Mouse (Mus musculus) forebrain, embryonic 14.5 days (tissue): Measurements from ENCODE around the gene Mtor. TPM values are rescaled to one million over a fixed set of nuclear protein-coding genes. Genes with fewer than 3 reads are reported as not detected.

Experiments
- ATAC-seq: fragments of 200-750 bp; cut with Nextera tagmentation; 2 replicates; pipeline ENCODE4 v1.8.0; 2017; ENCODE audit warnings: mild to moderate bottlenecking, moderate library complexity
- DNase-seq: peaks from one replicate; pipeline ENCODE4 v3.0.0-alpha.2; 2015; ENCODE audit warnings: low spot score
- H3K27ac ChIP-seq: fragments of 300-500 bp; sonication (generic); 2 replicates; pipeline ENCODE4 v1.5.1; 2014; ENCODE audit warnings: low read depth, mild to moderate bottlenecking, control low read depth, low read length, moderate library complexity
- H3K27me3 ChIP-seq: fragments of 300-500 bp; sonication (generic); replicated peaks from 2 replicates; pipeline ENCODE4 v1.6.1; 2014; ENCODE audit warnings: low read length, control low read depth, mixed read lengths; ENCODE audit not compliant: control insufficient read depth, insufficient read depth
- H3K36me3 ChIP-seq: fragments of 300-500 bp; sonication (generic); 2 replicates; pipeline ENCODE4 v1.6.1; 2014; ENCODE audit warnings: low read length, control low read depth; ENCODE audit not compliant: control insufficient read depth, insufficient read depth
- H3K4me1 ChIP-seq: fragments of 300-500 bp; sonication (generic); 2 replicates; pipeline ENCODE4 v1.6.1; 2014; ENCODE audit warnings: antibody characterized with exemption, low read length, control low read depth; ENCODE audit not compliant: control insufficient read depth, insufficient read depth
- H3K4me2 ChIP-seq: fragments of 300-500 bp; sonication (generic); 2 replicates; pipeline ENCODE4 v1.6.1; 2014; ENCODE audit warnings: mild to moderate bottlenecking, control low read depth, low read length
- H3K4me3 ChIP-seq: fragments of 300-500 bp; sonication (generic); 2 replicates; pipeline ENCODE4 v1.5.1; 2014; ENCODE audit warnings: low read depth, low read length, control low read depth
- H3K9ac ChIP-seq: fragments of 300-500 bp; sonication (generic); 2 replicates; pipeline ENCODE4 v1.6.1; 2014; ENCODE audit warnings: mild to moderate bottlenecking, low read length, control low read depth, moderate library complexity
- H3K9me3 ChIP-seq: fragments of 300-500 bp; sonication (generic); replicated peaks from 2 replicates; pipeline ENCODE4 v1.6.1; 2016; ENCODE audit warnings: low read length, control low read depth, mixed read lengths; ENCODE audit not compliant: control insufficient read depth
- WGBS: fragments of 180-500 bp; shearing (Covaris S2); extraction: QIAGEN DNeasy Blood & Tissue Kit; methylation state at CpG from one replicate; pipeline ENCODE4 v1.1.7; 2014; 5-methylcytosine and 5-hydroxymethylcytosine counted together
- polyA plus RNA-seq: library from polyadenylated mRNA; unstranded; fragments of >200 nt; fragmentation: Nextera tagmentation; extraction: Ambion mirVana; gene quantifications from 2 replicates; pipeline ENCODE4 v1.2.1, GENCODE M21; 2014

The Mtor gene
- 22.2 and 24.4 TPM in 2 replicates for polyA plus RNA-seq

GRCm38 (mm10) chr4:148448179-148448852, at the start of gene Mtor:
Gene Mtor (plus strand): TSS chr4:148448611.
- Histone ChIP-seq H3K9ac (peak within 1 kb of the TSS; percentile 89), H3K4me1 (peaks cover 16% of the 10 kb centered on the region), H3K4me3 (peak within 1 kb of the TSS; percentile 97), H3K27ac (peak within 1 kb of the TSS; percentile 80), H3K36me3 (peaks cover 13% of the 10 kb centered on the region), H3K27me3 (no peaks in the 10 kb centered on the region), H3K9me3 (no peaks in the 10 kb centered on the region), H3K4me2 (peak within 1 kb of the TSS; percentile 90)
- ATAC-seq (peak; percentile 97), DNase-seq (peak; percentile 99)
- WGBS: under 1% methylated on average over 56 of the region's 56 CpGs

GRCm38 (mm10) chr4:148399437-148400094, 48.8 kb upstream of the Mtor start:
- DNase-seq: no peak
- Histone ChIP-seq H3K36me3 (no peaks in the 10 kb centered on the region), H3K4me3 (no peak overlapping the region), H3K27ac (peak overlapping the region; percentile 10; the same call in 1 of the 2 replicates), H3K4me1 (peaks cover 8% of the 10 kb centered on the region), H3K27me3 (peaks cover 4% of the 10 kb centered on the region; the same call in 1 of the 2 replicates), H3K9me3 (no peaks in the 10 kb centered on the region), H3K9ac (no peak overlapping the region), H3K4me2 (no peak overlapping the region)
- 70% methylated on average over 9 of the region's 9 CpGs for WGBS
- no peak for ATAC-seq

GRCm38 (mm10) chr4:148403402-148403801, 45.0 kb upstream of the Mtor start:
- H3K4me3 ChIP-seq: no peak overlapping the region
- H3K4me1 ChIP-seq: peaks cover 11% of the 10 kb centered on the region
- no peak overlapping the region for H3K9ac ChIP-seq
- DNase-seq (no peak), ATAC-seq (no peak)
- H3K36me3 ChIP-seq: no peaks in the 10 kb centered on the region
- 11% methylated on average over 12 of the region's 12 CpGs for WGBS
- no peaks in the 10 kb centered on the region for H3K9me3 ChIP-seq
- no peak overlapping the region for H3K4me2 ChIP-seq
- peaks cover 15% of the 10 kb centered on the region for H3K27me3 ChIP-seq
- no peak overlapping the region for H3K27ac ChIP-seq

GRCm38 (mm10) chr4:148404748-148405147, 43.7 kb upstream of the Mtor start:
- Histone ChIP-seq H3K4me2 (0 out of 2 replicates have a peak overlapping the region, but pooled peaks have one; percentile 9), H3K4me3 (no peak overlapping the region), H3K36me3 (no peaks in the 10 kb centered on the region), H3K4me1 (peaks cover 10% of the 10 kb centered on the region), H3K9me3 (no peaks in the 10 kb centered on the region), H3K27ac (no peak overlapping the region), H3K27me3 (peaks cover 15% of the 10 kb centered on the region), H3K9ac (no peak overlapping the region)
- 9% methylated on average over 11 of the region's 11 CpGs for WGBS
- no peak for DNase-seq
- ATAC-seq: no peak

- no peak overlapping the region for H3K27ac ChIP-seq
- peak overlapping the region; percentile 21; the same call in 1 of the 2 replicates for H3K9ac ChIP-seq
- no peaks in the 10 kb centered on the region for H3K9me3 ChIP-seq
- no peak overlapping the region for H3K4me2 ChIP-seq
- no peak for ATAC-seq
- no peaks in the 10 kb centered on the region for H3K36me3 ChIP-seq
- no peak overlapping the region; the same call in 1 of the 2 replicates for H3K4me3 ChIP-seq
- WGBS: 16% methylated on average over 13 of the region's 13 CpGs
- H3K27me3 ChIP-seq: peaks cover 15% of the 10 kb centered on the region
- no peak for DNase-seq
- peaks cover 10% of the 10 kb centered on the region for H3K4me1 ChIP-seq
These were observed 43.1 kb upstream of the Mtor start for GRCm38 (mm10) chr4:148405255-148405788.

GRCm38 (mm10) chr4:148408256-148408975, 40.0 kb upstream of the Mtor start:
- 68% methylated on average over 10 of the region's 10 CpGs for WGBS
- Histone ChIP-seq H3K36me3 (no peaks in the 10 kb centered on the region), H3K4me1 (peaks cover 10% of the 10 kb centered on the region), H3K4me3 (no peak overlapping the region), H3K27me3 (peaks cover 15% of the 10 kb centered on the region), H3K9me3 (no peaks in the 10 kb centered on the region), H3K9ac (no peak overlapping the region), H3K4me2 (no peak overlapping the region), H3K27ac (no peak overlapping the region)
- ATAC-seq (no peak), DNase-seq (no peak)

GRCm38 (mm10) chr4:148415575-148415974, 32.8 kb upstream of the Mtor start:
- Histone ChIP-seq H3K4me3 (no peak overlapping the region), H3K4me2 (no peak overlapping the region), H3K36me3 (no peaks in the 10 kb centered on the region), H3K4me1 (no peaks in the 10 kb centered on the region), H3K27ac (no peak overlapping the region), H3K27me3 (no peaks in the 10 kb centered on the region), H3K9me3 (no peaks in the 10 kb centered on the region), H3K9ac (no peak overlapping the region)
- peak; percentile 34 for DNase-seq
- ATAC-seq: peak; percentile 42; the same call in 1 of the 2 replicates
- WGBS: 22% methylated on average over 16 of the region's 16 CpGs

- H3K9ac ChIP-seq: peak overlapping the region; percentile 25; the same call in 1 of the 2 replicates
- no peaks in the 10 kb centered on the region for H3K9me3 ChIP-seq
- DNase-seq (peak; percentile 39), ATAC-seq (peak; percentile 52)
- WGBS: 27% methylated on average over 11 of the region's 11 CpGs
- H3K27ac ChIP-seq: 0 out of 2 replicates have a peak overlapping the region, but pooled peaks have one; percentile 21
- no peaks in the 10 kb centered on the region for H3K4me1 ChIP-seq
- no peak overlapping the region for H3K4me3 ChIP-seq
- no peaks in the 10 kb centered on the region for H3K36me3 ChIP-seq
- no peak overlapping the region for H3K4me2 ChIP-seq
- no peaks in the 10 kb centered on the region for H3K27me3 ChIP-seq
These were observed 31.3 kb upstream of the Mtor start for GRCm38 (mm10) chr4:148417074-148417526.
